Mouse (Mus musculus) cerebellum, adult 2 months (tissue): ENCODE measurements around the gene Sema3e. TPM values are rescaled to one million over a fixed set of nuclear protein-coding genes. Genes with fewer than 3 reads are reported as not detected.

ENCODE experiments used
- DNase-seq, 2 experiments: peaks; one replicate each; pipeline ENCODE4 v3.0.0; 2021
- H3K27ac ChIP-seq: fragments of 200-500 bp; 2 replicates; pipeline ENCODE4 v1.5.1; 2012; ENCODE audit warnings: low read length, control low read depth, inconsistent platforms; ENCODE audit not compliant: insufficient read depth
- H3K27me3 ChIP-seq: fragments of 200-500 bp; 2 replicates; pipeline ENCODE4 v1.6.1; 2012; ENCODE audit warnings: inconsistent platforms, mild to moderate bottlenecking, low read length, moderate library complexity; ENCODE audit not compliant: control insufficient read depth, insufficient read depth
- H3K4me1 ChIP-seq: fragments of 200-500 bp; 2 replicates; pipeline ENCODE4 v1.6.1; 2011; ENCODE audit warnings: low read length; ENCODE audit not compliant: control insufficient read depth, insufficient read depth
- H3K4me3 ChIP-seq: fragments of 200-500 bp; replicated peaks from 2 replicates; pipeline ENCODE3; 2011; ENCODE audit warnings: mild to moderate bottlenecking, low read depth, low read length, control low read depth; ENCODE audit not compliant: insufficient read depth
- CTCF ChIP-seq: fragments of 200-500 bp; IDR thresholded peaks from 2 replicates; pipeline ENCODE4 v1.5.1; 2011; ENCODE audit warnings: low read depth, mild to moderate bottlenecking, control low read depth, low read length, moderate library complexity, borderline replicate concordance; ENCODE audit not compliant: insufficient read depth
- POLR2A ChIP-seq: fragments of 200-500 bp; IDR thresholded peaks from 2 replicates; pipeline ENCODE4 v1.6.1; 2011; ENCODE audit warnings: low read length, control low read depth, borderline replicate concordance; ENCODE audit not compliant: insufficient read depth
- WGBS: fragments of 180-500 bp; shearing (Covaris S2); methylation state at CpG from one replicate; pipeline ENCODE4 v1.1.7; 2018; 5-methylcytosine and 5-hydroxymethylcytosine counted together
- polyA plus RNA-seq: library from polyadenylated mRNA; depleted of rRNA; stranded (reverse); fragments of >200 nt; gene quantifications from 2 replicates; pipeline ENCODE4 v1.2.3, GENCODE M21; 2012

Sema3e gene
- polyA plus RNA-seq, 1 experiment = 4.5 TPM

DNA sequence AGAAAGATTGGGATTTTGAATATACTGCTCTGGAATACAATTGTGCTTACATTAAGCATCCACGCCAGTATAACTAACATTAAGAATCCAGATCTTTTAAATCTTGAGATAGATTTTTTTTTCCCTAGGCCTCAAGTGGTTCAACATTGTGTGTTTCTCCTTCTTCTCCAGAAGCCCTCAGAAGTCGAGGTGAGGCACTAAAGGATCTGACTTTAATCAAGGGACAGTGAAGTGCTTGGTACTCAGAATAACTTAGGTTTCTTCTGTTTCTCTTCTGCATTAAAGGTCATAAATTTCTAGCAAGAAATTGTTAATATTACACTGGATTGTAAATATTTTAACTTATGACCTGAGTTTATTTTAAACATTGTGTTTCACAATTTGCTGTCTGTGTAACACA is 37.1 kb upstream of the Sema3e start:
- Histone ChIP-seq H3K4me1 (no peaks in the 10 kb centered on the region), H3K27ac (no peak overlapping the region), H3K4me3 (no peak overlapping the region), H3K27me3 (no peaks in the 10 kb centered on the region)
- WGBS = 72% methylated on average over 2 of the region's 2 CpGs
- no peak for DNase-seq
- TF ChIP-seq CTCF = no peak
- no peak for TF ChIP-seq POLR2A

DNA sequence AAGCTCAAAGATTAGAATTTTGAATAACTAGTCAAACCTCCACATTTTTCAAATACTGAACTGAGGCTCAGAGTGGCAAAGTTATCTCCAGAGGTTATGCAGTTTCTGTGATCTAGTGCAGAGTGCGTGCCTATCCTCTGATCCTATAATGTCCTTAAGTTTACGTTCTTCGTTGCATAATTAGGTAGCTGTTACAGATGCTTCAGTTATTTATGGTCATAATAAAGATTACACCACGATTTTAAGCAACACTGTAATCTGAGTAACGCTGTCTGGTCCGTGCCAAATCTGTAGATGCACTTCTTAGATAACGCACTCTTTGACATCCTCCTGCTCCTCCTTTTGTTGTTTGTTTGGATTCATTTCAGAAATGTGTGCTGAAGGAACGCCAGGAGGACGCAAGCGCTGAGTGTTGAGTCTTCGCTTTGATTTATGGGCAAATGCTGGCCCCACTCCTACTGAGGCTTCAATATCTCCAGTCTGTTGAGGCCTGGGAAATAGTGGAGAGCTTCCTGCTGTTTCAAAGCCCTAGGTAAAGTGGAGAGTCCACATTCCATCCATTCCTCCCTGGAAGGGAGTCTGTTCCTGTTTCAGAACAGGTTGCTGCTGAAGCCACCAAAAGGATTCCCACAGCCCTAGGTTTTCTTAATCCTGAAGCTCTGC is 32.2 kb upstream of the Sema3e start:
- TF ChIP-seq CTCF (no peak), POLR2A (no peak)
- Histone ChIP-seq H3K27me3 (no peaks in the 10 kb centered on the region), H3K27ac (no peak overlapping the region), H3K4me3 (no peak overlapping the region), H3K4me1 (no peaks in the 10 kb centered on the region)
- no peak for DNase-seq
- WGBS = 45% methylated on average over 11 of the region's 11 CpGs

DNA sequence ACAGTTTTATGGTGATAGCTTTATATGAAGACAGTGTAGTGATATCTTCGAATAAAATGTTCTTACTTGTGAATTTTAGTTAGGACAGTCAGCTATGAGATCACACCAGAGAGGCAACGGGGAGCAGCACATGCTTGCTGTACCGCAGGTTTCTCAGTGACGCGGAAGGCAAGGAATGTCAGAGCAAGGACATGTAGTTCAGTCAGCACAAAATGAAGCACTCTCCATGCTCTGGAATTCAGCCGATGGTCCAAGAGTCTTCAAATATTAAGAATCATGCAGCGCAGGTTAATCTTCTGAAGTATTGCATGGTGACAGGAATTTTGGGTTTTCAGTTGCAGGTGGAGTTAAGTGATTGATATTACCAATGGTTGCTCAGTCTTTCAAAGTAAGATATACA is 3.3 kb downstream of the Sema3e start:
- no peak overlapping the region for H3K27ac ChIP-seq
- TF ChIP-seq POLR2A = no peak
- TF ChIP-seq CTCF = no peak
- no peak overlapping the region for H3K4me3 ChIP-seq
- DNase-seq = no peak
- H3K27me3 ChIP-seq = no peaks in the 10 kb centered on the region
- 92% methylated on average over 7 of the region's 7 CpGs for WGBS
- H3K4me1 ChIP-seq = no peaks in the 10 kb centered on the region

DNA sequence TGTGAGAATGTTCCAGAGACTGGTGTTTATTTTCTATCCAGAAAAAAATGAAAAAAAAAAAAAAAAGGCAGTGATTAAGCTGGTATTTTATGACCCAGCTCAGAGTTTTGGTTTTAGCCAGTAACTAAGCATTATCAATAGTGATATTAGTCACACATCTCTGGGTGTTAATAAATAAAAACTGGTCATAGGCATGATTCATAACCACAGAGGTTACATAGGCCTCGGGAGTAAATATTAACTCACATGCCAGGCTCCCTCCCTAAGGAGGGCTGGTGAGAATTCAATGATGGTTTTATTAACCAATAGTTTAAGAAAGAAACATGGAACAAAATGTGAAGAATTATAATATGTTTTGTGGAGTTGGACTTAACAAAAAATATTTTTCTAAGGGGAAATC is 5.7 kb downstream of the Sema3e start:
- TF ChIP-seq POLR2A (no peak), CTCF (no peak)
- no peak for DNase-seq

DNA sequence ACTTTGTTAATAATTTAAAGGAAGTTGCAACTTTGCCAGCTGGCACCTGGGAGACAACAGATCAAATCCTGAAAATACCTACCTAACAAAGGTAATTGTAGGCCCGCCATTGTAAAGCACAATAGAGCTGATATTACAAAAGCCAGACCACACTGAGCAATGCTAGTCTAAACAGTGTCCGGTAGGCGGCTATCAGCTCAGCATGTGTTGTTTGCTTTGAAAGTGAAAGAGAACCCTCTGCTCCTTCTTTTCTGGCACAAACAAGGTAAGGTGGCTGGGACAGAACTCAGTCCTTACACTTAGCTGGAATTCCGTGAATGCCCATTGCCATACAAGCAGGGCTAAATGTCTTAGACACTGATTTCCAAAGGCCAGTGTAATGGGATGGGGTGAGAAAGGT is 7.0 kb downstream of the Sema3e start:
- 53% methylated on average over 4 of the region's 4 CpGs for WGBS
- TF ChIP-seq CTCF (no peak), POLR2A (no peak)
- Histone ChIP-seq H3K4me3 (no peak overlapping the region), H3K27ac (no peak overlapping the region), H3K4me1 (no peaks in the 10 kb centered on the region), H3K27me3 (no peaks in the 10 kb centered on the region)
- DNase-seq = no peak

More for the DNA sequence above, 5.7 kb downstream of the Sema3e start:
- Histone ChIP-seq H3K27ac (no peak overlapping the region), H3K27me3 (no peaks in the 10 kb centered on the region), H3K4me1 (no peaks in the 10 kb centered on the region), H3K4me3 (no peak overlapping the region)
- 87% methylated on average over 1 of the region's 1 CpGs for WGBS

DNA sequence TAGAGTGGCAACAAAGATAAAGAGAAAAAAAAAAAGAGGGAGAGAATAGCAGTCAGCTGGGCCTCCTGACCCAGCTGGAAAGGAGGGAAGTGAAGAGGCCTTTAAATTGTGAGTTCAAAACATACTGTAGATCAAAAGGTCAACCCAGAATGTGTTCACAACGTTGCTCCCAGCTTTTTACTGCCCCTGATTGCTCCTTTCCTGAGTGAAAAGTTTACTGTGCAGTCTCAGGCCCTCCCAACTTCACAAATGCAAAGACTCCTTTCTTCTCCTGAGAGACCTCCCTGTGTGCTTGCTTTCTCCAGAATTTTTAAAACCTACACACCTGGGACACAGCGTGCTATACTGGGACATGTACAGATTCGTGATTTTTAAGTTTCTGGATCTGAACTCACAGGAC is 8.2 kb downstream of the Sema3e start:
- H3K27me3 ChIP-seq = no peaks in the 10 kb centered on the region
- no peaks in the 10 kb centered on the region for H3K4me1 ChIP-seq
- DNase-seq = no peak
- WGBS = 49% methylated on average over 3 of the region's 3 CpGs
- TF ChIP-seq POLR2A = no peak
- TF ChIP-seq CTCF = no peak
- no peak overlapping the region for H3K4me3 ChIP-seq
- no peak overlapping the region for H3K27ac ChIP-seq

DNA sequence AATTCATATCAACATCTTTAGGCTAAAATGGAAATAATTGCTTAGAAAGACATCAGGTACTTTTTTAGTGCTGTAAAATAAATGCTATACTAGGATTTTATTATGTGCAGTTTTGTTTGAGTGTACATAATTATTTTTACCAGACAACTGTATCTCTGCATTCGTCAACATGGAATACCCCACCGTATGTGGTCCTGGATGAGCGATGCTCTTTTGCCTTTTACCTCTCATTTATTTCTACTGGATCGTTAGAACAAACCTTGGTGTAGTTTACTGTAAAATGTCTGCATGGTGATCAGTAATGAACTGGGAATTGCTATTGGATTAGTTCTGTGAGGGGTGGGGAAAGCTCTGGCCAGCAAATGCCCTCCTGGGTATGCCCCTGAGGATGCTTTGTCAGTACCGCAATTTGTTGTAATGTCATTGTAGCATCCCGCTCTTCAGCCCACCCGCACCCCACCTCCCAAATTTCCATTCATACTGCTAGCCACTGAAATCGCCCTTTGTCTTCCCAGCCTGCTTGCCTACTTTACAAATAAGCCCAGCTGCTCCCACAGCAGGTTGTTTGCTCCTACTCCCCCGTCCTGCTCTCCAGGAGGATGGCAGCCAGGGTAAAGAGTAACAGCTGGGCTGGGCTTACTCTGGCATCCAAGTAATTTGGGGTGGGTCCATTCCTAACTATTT is 13.9 kb downstream of the Sema3e start:
- TF ChIP-seq CTCF = no peak
- no peak for TF ChIP-seq POLR2A
- WGBS = 22% methylated on average over 9 of the region's 9 CpGs
- no peak overlapping the region for H3K4me3 ChIP-seq
- DNase-seq = no peak
- H3K27me3 ChIP-seq = no peaks in the 10 kb centered on the region
- H3K27ac ChIP-seq = no peak overlapping the region
- H3K4me1 ChIP-seq = 0 out of 2 replicates have a peak, but pooled peaks cover 3% of the 10 kb centered on the region

DNA sequence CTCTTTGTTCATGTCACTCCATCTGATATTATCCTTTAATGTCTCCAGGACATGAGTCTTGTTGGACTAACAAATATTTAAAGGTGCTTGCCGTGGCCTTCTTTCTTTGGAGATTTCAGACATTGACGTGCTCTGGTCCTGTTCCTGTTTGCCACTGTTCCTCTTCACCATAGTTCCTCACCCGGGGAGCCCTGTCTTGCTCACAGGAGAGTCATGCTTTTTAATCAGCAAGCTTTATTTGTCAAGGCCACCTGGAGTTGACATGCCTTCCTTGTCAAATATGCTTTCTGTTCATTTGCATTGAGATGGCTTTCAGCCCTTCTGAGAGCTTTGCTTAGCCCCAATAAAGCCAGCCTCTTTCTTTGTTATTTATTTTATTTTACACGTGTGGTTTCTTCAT is 15.1 kb downstream of the Sema3e start:
- Histone ChIP-seq H3K4me3 (no peak overlapping the region), H3K4me1 (0 out of 2 replicates have a peak, but pooled peaks cover 3% of the 10 kb centered on the region), H3K27me3 (no peaks in the 10 kb centered on the region), H3K27ac (no peak overlapping the region)
- WGBS = 24% methylated on average over 4 of the region's 4 CpGs
- TF ChIP-seq CTCF = no peak
- no peak for TF ChIP-seq POLR2A
- DNase-seq = no peak
